Mouse (Mus musculus) heart, postnatal 0 days (tissue): ENCODE data around the gene Gpn1.

Experiments
- CTCF ChIP-seq: IDR thresholded peaks from 2 replicates; pipeline ENCODE4 v1.5.1; 2016; ENCODE audit warnings: antibody characterized with exemption, control low read depth, low read depth
- EP300 ChIP-seq: IDR thresholded peaks from 2 replicates; pipeline ENCODE4 v1.6.1; 2016; ENCODE audit warnings: antibody characterized with exemption, low read depth

DNA sequence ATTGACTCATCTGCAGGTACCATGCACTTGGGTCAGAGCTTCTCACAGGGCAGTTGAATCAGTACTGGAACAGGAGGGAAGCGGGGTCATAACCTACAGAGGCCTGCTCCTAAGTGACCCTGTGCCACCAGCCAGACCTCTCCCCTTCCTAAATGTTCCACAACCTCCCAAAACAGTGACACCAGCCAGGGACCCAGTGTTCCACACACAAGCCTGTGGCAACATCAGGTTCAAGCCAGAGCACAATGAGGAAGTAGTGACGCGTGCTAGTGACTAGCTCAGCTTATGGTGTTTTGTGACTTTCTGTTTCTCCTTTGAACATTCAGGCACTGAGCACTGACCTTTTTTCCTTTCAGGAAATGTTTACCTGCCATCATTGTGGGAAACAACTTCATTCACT is 26.7 kb upstream of the Gpn1 start:
- TF ChIP-seq CTCF (no peak), EP300 (no peak)
